Mouse (Mus musculus) T-cell, adult 2 months (primary cell): Measurements from ENCODE around the gene Kcnd3.

Experiments
- DNase-seq: peaks from one replicate; pipeline ENCODE4 v3.0.0; 2022; ENCODE audit warnings: low spot score

Kcnd3 gene

DNA sequence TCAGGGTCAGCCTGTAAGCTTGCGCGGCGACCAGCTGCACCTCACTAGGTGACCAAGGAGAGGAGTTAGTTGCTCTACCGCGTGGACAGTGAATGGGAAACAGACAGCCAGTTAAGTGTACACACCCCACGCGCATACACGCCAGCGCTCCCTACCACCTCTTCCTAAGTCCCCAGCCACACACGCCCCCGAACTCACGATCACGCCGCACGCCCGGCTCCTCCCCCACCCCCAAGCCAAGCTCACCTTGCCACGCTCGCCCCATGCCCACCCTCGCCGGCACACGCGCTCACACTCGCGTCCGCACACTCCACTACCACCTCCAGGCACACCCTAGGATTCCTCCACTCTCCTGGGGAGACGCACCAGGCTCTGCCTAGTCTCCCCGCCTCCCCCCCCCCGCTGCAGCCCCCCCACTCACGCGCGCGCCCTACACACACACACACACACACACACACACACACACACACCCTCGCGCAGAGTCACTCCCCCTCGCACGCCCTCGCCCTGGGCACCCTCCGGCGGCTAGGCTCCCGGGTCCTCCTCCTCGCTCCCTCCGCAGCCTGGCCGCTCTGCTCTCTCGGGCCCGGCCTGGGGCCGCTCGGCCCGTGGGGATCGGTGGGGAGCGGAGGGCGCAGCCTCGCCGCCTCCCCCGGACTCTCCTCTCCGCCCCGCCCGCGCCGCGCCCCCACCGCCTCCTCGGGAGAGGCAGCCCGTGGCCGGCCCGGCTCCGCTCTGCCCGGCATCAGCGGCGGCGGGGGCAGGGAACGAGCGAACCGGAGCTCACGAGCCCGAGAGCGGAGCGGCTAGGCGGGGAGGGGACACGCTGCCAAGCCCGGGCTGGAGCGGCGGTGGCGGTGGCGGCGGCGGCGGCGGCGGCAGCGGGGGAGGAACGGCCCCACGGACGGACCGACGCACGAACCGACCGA lies at the start of gene Kcnd3:
Gene Kcnd3, plus strand, starts transcription at position 704 of the 929 bp plus-strand sequence.
- DNase-seq = no peak

DNA sequence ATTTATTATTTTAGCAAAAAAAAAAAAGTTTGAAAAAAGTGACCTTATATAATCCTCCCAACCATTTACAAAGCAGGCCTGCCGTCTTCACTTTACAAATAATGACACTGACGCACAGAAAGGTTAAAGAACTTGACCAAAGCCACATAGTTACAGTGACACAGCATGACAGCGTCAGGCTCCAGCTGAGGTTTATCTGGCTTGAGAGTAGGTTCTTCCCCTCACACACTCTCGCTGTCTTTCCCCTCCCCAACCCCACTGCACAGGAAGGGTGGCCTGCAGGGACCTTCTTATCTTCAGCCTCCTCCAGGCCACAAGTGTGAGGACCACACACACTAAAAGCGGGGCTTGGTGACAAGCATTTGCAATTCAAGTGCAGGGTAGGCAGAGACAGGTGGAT lies 49.5 kb upstream of the Kcnd3 start:
- no peak for DNase-seq

DNA sequence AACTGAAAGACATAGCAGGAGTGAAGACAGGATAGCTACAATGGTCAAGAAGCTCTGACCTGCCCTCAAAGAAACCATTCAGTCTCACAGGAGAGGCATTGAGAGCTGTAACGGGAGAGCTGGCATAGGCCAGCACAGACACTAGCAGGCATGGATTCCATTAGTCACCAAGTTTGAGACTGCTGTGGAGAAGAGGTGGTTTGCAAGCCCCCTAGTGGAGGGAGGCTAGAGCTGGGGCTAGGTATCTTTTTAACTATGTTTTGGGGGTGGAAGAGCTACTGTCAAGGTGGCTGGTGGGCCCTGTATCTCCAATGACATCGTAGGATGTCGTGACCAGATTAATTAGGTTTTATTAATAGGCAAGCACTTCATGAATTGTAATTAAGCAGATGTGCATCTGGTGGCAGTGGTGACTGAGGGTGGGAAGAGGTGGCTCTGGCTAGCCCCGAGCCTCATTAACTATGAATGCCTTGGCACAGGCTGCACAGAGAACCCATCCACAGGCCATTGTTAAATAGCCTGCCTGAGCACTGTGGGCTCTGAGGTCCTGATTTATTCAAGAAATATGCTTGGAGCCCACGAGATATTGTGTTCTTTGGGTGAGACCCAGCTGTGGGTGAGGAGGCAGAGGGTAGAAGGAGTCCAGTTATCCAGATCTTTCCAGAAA lies 48.6 kb upstream of the Kcnd3 start:
- DNase-seq = no peak

- DNase-seq = no peak
Observed at GRCm38 (mm10) chr3:105404077-105404446, 48.1 kb upstream of the Kcnd3 start.

DNA sequence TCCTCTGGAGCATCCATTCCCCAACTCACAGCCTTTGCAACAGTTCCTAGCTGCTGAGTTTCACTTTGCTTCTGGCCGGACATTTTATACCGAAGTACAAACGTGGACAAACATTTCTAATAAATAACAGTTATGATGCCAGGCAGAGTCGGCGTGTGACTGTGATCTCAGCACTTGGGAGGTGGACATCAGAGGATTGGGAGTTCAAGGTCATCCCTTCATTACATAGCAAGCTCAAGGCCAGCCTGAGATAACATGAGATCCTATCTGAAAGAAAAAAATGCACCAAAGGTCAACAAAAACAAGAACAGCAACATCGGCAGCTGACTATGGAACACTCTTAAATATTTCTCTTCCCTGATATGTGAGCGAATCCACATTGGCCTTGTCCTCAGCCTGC lies 46.6 kb upstream of the Kcnd3 start:
- no peak for DNase-seq

- DNase-seq = no peak
Observed at GRCm38 (mm10) chr3:105406036-105406435, 46.1 kb upstream of the Kcnd3 start.

DNA sequence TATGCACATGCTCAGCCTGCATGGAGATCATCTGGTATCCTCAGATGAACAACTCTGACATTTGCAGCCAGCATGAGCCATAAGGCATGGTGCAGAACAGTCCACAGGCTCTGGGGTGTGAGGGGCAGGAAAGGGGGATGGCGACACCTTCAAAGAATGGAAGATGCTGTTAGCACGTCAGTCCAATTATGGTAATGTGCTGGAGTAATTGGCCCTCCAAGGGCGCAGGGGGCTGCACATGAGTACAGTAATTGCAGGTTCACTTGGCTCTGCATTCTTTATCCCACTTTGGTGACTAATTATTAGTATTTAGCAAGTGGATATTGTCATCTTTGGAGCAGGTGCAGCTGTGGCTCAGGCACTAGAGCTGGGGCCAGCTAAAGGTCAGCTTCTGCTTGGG lies 43.9 kb upstream of the Kcnd3 start:
- DNase-seq = no peak

GRCm38 (mm10) chr3:105410810-105411209 lies 41.3 kb upstream of the Kcnd3 start:
- DNase-seq = no peak

- DNase-seq = no peak
Observed at GRCm38 (mm10) chr3:105411776-105412175, 40.4 kb upstream of the Kcnd3 start.

- no peak for DNase-seq
Observed at GRCm38 (mm10) chr3:105412229-105412628, 39.9 kb upstream of the Kcnd3 start.

- no peak for DNase-seq
Observed at GRCm38 (mm10) chr3:105412681-105413080, 39.4 kb upstream of the Kcnd3 start.

- no peak for DNase-seq
Observed at GRCm38 (mm10) chr3:105418441-105418840, 33.7 kb upstream of the Kcnd3 start.

- no peak for DNase-seq
Observed at GRCm38 (mm10) chr3:105422391-105422790, 29.7 kb upstream of the Kcnd3 start.

- no peak for DNase-seq
Observed at GRCm38 (mm10) chr3:105423427-105423826, 28.7 kb upstream of the Kcnd3 start.

DNA sequence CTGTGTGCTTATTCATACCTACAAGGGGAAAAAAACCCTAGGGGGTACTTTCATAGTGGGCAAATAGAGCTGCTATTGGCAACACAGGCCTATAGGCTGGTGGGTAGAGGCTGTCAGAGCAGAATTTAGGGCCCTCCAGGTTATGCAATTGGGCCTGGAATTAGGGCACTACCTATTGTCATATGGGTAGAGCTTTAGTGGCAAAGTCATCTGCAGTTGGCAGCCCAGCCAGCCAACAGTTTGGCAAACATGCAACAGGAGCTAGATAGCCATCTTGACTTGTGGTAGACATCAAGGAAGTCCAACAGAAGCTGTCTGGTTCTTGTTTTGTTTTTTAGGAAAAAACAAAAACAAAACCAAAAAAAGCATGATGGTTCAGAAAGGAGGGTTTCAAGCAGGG lies 23.5 kb upstream of the Kcnd3 start:
- no peak for DNase-seq

- DNase-seq = no peak
Observed at GRCm38 (mm10) chr3:105436383-105436782, 15.7 kb upstream of the Kcnd3 start.

- no peak for DNase-seq
Observed at GRCm38 (mm10) chr3:105436971-105437370, 15.2 kb upstream of the Kcnd3 start.

- no peak for DNase-seq
Observed at GRCm38 (mm10) chr3:105440873-105441495, 11.1 kb upstream of the Kcnd3 start.

DNA sequence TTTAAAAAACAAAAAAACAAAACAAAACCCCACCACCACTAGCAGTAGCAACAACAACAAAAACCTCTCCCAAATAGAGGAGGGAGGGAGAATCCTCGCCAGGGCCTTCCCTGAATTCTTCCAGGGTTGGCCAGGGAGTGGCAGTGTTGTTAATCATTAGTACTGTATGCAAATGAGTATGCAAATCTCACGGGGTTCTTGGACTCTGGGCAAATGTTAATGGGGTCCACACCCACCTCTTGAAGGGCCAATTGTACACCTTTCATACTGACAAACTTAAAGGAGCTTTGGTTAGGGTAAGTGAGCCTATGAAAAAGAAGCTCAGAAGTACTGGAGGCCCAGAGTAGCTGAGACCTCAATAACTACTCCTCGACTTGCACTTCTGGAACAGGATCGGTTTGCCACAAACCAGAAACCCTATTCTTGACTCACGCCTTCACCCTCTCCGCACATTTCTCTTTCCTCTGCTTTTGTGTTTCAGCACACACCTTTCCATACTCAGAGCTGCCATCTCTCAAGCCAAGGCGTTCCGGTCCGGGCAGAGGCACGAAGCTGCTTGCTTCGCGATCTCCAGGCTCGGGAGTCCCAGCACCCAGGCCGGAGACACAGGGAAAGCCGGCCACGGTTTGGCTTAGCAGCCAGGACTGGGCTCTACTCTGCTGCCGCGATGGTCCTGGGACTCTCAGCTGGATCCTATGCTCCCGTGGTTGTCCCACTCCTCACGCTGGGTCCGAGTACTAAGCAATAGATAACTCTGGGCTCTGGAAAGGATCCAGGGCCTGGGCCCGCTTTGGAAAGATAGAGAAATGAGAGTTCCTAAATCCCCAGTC lies 1.3 kb upstream of the Kcnd3 start:
- no peak for DNase-seq

GRCm38 (mm10) chr3:105452556-105453213 lies 555 bp downstream of the Kcnd3 start:
- no peak for DNase-seq

DNA sequence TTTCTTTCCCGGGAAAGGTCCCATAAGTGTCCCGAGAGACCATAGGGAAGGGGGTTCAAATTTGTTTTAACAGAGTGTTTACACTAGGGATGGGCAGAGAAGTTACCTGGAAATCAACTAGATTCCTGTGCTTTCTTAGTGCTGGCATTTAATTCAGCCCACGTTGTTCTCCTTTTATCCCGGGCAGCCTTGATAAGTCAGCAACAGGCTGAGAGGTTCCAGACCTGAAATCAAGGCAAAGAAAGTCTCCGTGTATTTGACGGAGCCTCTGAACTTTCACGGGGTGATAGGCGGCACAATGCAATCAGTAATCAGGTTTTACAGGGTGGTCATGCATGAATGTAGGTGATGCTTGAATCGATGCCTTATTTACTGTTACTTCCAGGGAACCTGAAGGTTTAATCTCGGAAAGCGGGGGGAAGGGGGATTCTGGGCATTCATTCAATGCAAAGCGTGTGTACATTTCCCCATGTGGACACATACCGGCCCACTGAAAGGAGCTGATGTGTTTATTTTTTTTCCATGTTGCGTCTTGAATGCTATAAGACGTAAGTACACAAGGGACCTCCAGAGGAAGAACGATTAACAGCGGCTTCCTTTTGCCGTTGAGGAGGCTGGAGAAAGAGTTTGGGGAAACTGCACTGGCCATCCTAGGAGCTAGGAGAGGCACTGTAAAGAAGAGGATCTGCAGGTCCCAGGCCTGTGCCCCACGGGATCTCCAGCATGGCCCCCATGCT lies 1.3 kb downstream of the Kcnd3 start:
- no peak for DNase-seq
